9 mouse cellular contexts compared by ENCODE assay signal in the genomic region with DNA sequence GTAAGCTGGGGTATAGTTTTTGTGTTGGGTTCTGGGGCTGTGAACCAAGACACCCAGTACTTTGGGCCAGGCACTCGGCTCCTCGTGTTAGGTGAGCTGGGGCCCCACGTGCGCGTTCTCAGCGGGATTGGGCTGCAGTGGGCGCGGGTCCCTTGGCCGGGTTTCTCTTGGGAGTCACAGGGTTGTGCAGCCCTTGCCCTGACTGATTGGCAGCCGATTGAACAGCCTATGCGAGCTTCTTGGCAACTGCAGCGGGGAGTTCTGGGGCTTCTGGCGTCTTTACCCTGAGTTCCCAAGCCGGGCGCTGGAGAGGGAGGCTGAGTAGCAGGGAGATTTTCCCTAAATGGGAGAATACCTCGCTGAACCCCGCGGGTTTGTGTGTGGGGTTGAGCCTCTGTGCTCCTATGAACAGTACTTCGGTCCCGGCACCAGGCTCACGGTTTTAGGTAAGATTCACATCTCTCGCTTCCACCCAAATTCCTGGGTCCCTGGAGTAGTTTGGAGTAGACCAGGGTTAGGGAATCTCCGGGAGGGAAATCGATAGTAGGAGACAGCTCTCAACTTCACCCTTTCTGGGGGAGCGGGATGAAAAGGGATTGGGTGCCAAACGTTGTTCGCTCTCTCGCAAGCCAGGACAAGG. TPM values are rescaled to one million over a fixed set of nuclear protein-coding genes. Genes with fewer than 3 reads are reported as not detected.
DNase-seq lines count a peak whose midpoint lies in the region; ATAC-seq and TF ChIP-seq lines count a peak whose summit lies in the region.
"Had no signal": no experiment of that assay in that cellular context is flagged by ENCODE, and none has a peak within 500 bp of the region (broad histone marks: within the 10 kb centered on the region; RNA-seq: fewer than 3 reads in every experiment).

No protein-coding gene starts in this region.

- H3K27me3 ChIP-seq in heart, embryonic 16.5 days (ENCODE audit: control insufficient read depth, insufficient read depth, low read length) = no peaks in the 10 kb centered on the region
- H3K27me3 ChIP-seq in forebrain, embryonic 14.5 days (replicated peaks; ENCODE audit: control insufficient read depth, insufficient read depth, low read length) = no peaks in the 10 kb centered on the region
- H3K27me3 ChIP-seq in liver, embryonic 15.5 days = peaks cover 14% of the 10 kb centered on the region; the same call in 1 of the 2 replicates
- no peaks in the 10 kb centered on the region for H3K27me3 ChIP-seq in stomach, postnatal 0 days (ENCODE audit: control insufficient read depth, insufficient read depth, low read length)

- WGBS in heart, embryonic 16.5 days = 4% methylated on average over 28 of the region's 28 CpGs
- WGBS in forebrain, embryonic 14.5 days = 3% methylated on average over 28 of the region's 28 CpGs
- WGBS in liver, embryonic 15.5 days (ENCODE audit: insufficient replicate concordance) = 18% methylated on average over 28 of the region's 28 CpGs
- 8% methylated on average over 28 of the region's 28 CpGs for WGBS in stomach, postnatal 0 days

- H3K9me3 ChIP-seq in heart, embryonic 16.5 days (replicated peaks; ENCODE audit: control insufficient read depth, low read length) = no peaks in the 10 kb centered on the region
- H3K9me3 ChIP-seq in forebrain, embryonic 14.5 days (replicated peaks; ENCODE audit: control insufficient read depth, low read length) = no peaks in the 10 kb centered on the region
- no peaks in the 10 kb centered on the region for H3K9me3 ChIP-seq in liver, embryonic 15.5 days (replicated peaks)
- no peaks in the 10 kb centered on the region for H3K9me3 ChIP-seq in stomach, postnatal 0 days (ENCODE audit: control insufficient read depth, low read length)

- H3K4me3 ChIP-seq in heart, embryonic 16.5 days (ENCODE audit: low read length) = peak overlapping the region; percentile 49
- peak overlapping the region; percentile 24 for H3K4me3 ChIP-seq in forebrain, embryonic 14.5 days (ENCODE audit: low read depth, low read length)
- H3K4me3 ChIP-seq in liver, embryonic 15.5 days (replicated peaks) = no peak overlapping the region
- H3K4me3 ChIP-seq in stomach, postnatal 0 days (ENCODE audit: low read depth, low read length) = peak overlapping the region; percentile 25

- H3K27ac ChIP-seq in heart, embryonic 16.5 days (ENCODE audit: low read length) = peak overlapping the region; percentile 49
- H3K27ac ChIP-seq in forebrain, embryonic 14.5 days (ENCODE audit: low read depth, low read length) = no peak overlapping the region
- H3K27ac ChIP-seq in liver, embryonic 15.5 days (replicated peaks) = no peak overlapping the region
- no peak overlapping the region for H3K27ac ChIP-seq in stomach, postnatal 0 days (replicated peaks)

- no peak for TF ChIP-seq EP300 in stomach, postnatal 0 days (optimal IDR thresholded peaks at IDR 0.05)

- H3K9ac ChIP-seq in heart, embryonic 16.5 days (ENCODE audit: low read length) = peak overlapping the region; percentile 10
- peak overlapping the region; percentile 38 for H3K9ac ChIP-seq in forebrain, embryonic 14.5 days (ENCODE audit: low read length)
- no peak overlapping the region for H3K9ac ChIP-seq in liver, embryonic 15.5 days
- 0 out of 2 replicates have a peak overlapping the region, but pooled peaks have one; percentile 23 for H3K9ac ChIP-seq in stomach, postnatal 0 days (ENCODE audit: low read length)

- TF ChIP-seq CTCF in stomach, postnatal 0 days (IDR thresholded peaks at IDR 0.05; ENCODE audit: low read depth) = no peak

- DNase-seq in heart, adult 8-10 months (ENCODE audit: low spot score) = no peak
- peak; percentile 22 for DNase-seq in Muller cell, postnatal 12 days (ENCODE audit: inconsistent ontology term)
- DNase-seq in forebrain, embryonic 14.5 days (ENCODE audit: low spot score) = peak; percentile 55
- no peak for DNase-seq in stomach, postnatal 0 days (ENCODE audit: low spot score)
- DNase-seq in cerebellum, adult 8-10 months = no peak

- ATAC-seq in heart, embryonic 16.5 days (replicated peaks; ENCODE audit: extremely low read depth, insufficient read depth, low FRiP score) = no peak
- peak; percentile 63 for ATAC-seq in forebrain, embryonic 14.5 days
- ATAC-seq in liver, embryonic 15.5 days (ENCODE audit: insufficient read depth) = no peak
- ATAC-seq in stomach, postnatal 0 days (ENCODE audit: low FRiP score, low TSS enrichment) = no peak
- no peak for ATAC-seq in granulocyte monocyte progenitor cell, adult 5-6 weeks (replicated peaks; ENCODE audit: poor library complexity, severe bottlenecking)

- no peaks in the 10 kb centered on the region for H3K36me3 ChIP-seq in heart, embryonic 16.5 days (ENCODE audit: control insufficient read depth, insufficient read depth)
- H3K36me3 ChIP-seq in forebrain, embryonic 14.5 days (ENCODE audit: control insufficient read depth, insufficient read depth, low read length) = no peaks in the 10 kb centered on the region
- no peaks in the 10 kb centered on the region for H3K36me3 ChIP-seq in liver, embryonic 15.5 days (replicated peaks)
- no peaks in the 10 kb centered on the region for H3K36me3 ChIP-seq in stomach, postnatal 0 days (ENCODE audit: control insufficient read depth, insufficient read depth, low read length)

- no peaks in the 10 kb centered on the region for H3K4me1 ChIP-seq in heart, embryonic 16.5 days (ENCODE audit: control insufficient read depth, insufficient read depth, low read length)
- peaks cover 5% of the 10 kb centered on the region; the same call in 1 of the 2 replicates for H3K4me1 ChIP-seq in forebrain, embryonic 14.5 days (ENCODE audit: control insufficient read depth, insufficient read depth, low read length)
- H3K4me1 ChIP-seq in liver, embryonic 15.5 days (replicated peaks) = peaks cover 5% of the 10 kb centered on the region; the same call in 1 of the 2 replicates
- no peaks in the 10 kb centered on the region for H3K4me1 ChIP-seq in stomach, postnatal 0 days (replicated peaks; ENCODE audit: control insufficient read depth, insufficient read depth)

- peak overlapping the region; percentile 58 for H3K4me2 ChIP-seq in heart, embryonic 16.5 days (ENCODE audit: low read depth, low read length)
- H3K4me2 ChIP-seq in forebrain, embryonic 14.5 days (ENCODE audit: low read length) = peak overlapping the region; percentile 56
- H3K4me2 ChIP-seq in liver, embryonic 15.5 days = peak overlapping the region; percentile 41
- peak overlapping the region; percentile 55 for H3K4me2 ChIP-seq in stomach, postnatal 0 days (replicated peaks; ENCODE audit: low read depth)

RNA-seq across cellular contexts. Expression of a gene that starts 21.9 kb away (rescaled TPM):
- polyA plus RNA-seq in heart, embryonic 16.5 days (2015; fragmentation: Nextera tagmentation; extraction: Ambion mirVana) = 0.30 TPM in 1 of 2 replicates, not detected in the other
- total RNA-seq in heart, adult 8-10 months (2022) = not detected
- polyA plus RNA-seq in forebrain, embryonic 14.5 days (2014; fragmentation: Nextera tagmentation; extraction: Ambion mirVana) = not detected in 2 replicates
- 0.22 and 1.1 TPM in 2 replicates for polyA plus RNA-seq in liver, embryonic 15.5 days (2015; fragmentation: Nextera tagmentation; extraction: Ambion mirVana)
- 5.1 and 7.0 TPM in 2 replicates for polyA plus RNA-seq in stomach, postnatal 0 days (2015; fragmentation: Nextera tagmentation; extraction: Ambion mirVana)
- total RNA-seq in granulocyte monocyte progenitor cell, adult 5-6 weeks (2014; fragmentation: Nextera tagmentation) = not detected in 2 replicates
- total RNA-seq in granulocyte monocyte progenitor cell, adult 5-6 weeks (2017) = not detected in 2 replicates
- total RNA-seq: layer of hippocampus, postnatal 10 days had no signal

Comparison
In these comparisons a context has a peak if more than half of its experiments do, and no peak if none do; other contexts are left out.
1. DNase-seq: peak in Muller cell, postnatal 12 days (single experiment) and forebrain, embryonic 14.5 days (single experiment); none in heart, adult 8-10 months (single experiment), stomach, postnatal 0 days (single experiment) and cerebellum, adult 8-10 months (single experiment).
2. Peak in every context shown above with its lines, with median percentiles within 50 percentile points of each other: H3K4me2 ChIP-seq.